Mouse (Mus musculus) intestine, postnatal 0 days (tissue): ENCODE measurements around the gene Rhod. TPM values are rescaled to one million over a fixed set of nuclear protein-coding genes. Genes with fewer than 3 reads are reported as not detected.

Experiments used
- ATAC-seq: fragments of 200-750 bp; cut with Nextera tagmentation; 2 replicates; pipeline ENCODE4 v1.8.0; 2017; ENCODE audit warnings: mild to moderate bottlenecking, moderate TSS enrichment, moderate library complexity
- H3K27ac ChIP-seq: fragments of 300-500 bp; sonication (generic); 2 replicates; pipeline ENCODE4 v1.5.1; 2014; ENCODE audit warnings: mild to moderate bottlenecking, low read depth, low read length, moderate library complexity
- H3K27me3 ChIP-seq: fragments of 300-500 bp; sonication (generic); replicated peaks from 2 replicates; pipeline ENCODE4 v1.6.1; 2014; ENCODE audit warnings: low read length, mixed read lengths; ENCODE audit not compliant: control insufficient read depth, insufficient read depth
- H3K36me3 ChIP-seq: fragments of 300-500 bp; sonication (generic); 2 replicates; pipeline ENCODE4 v1.6.1; 2014; ENCODE audit warnings: mild to moderate bottlenecking, moderate library complexity; ENCODE audit not compliant: control insufficient read depth, insufficient read depth
- H3K4me1 ChIP-seq: fragments of 300-500 bp; sonication (generic); replicated peaks from 2 replicates; pipeline ENCODE4 v1.6.1; 2014; ENCODE audit warnings: antibody characterized with exemption, low read length, mixed read lengths; ENCODE audit not compliant: control insufficient read depth, insufficient read depth
- H3K4me2 ChIP-seq: fragments of 300-500 bp; sonication (generic); replicated peaks from 2 replicates; pipeline ENCODE4 v1.6.1; 2014; ENCODE audit warnings: low read depth, mild to moderate bottlenecking, moderate library complexity
- H3K4me3 ChIP-seq: fragments of 300-500 bp; sonication (generic); 2 replicates; pipeline ENCODE4 v1.5.1; 2014; ENCODE audit warnings: low read depth, low read length
- H3K9ac ChIP-seq: fragments of 300-500 bp; sonication (generic); 2 replicates; pipeline ENCODE4 v1.6.1; 2014; ENCODE audit warnings: mild to moderate bottlenecking, low read depth, low read length
- H3K9me3 ChIP-seq: fragments of 300-500 bp; sonication (generic); 2 replicates; pipeline ENCODE4 v1.6.1; 2016; ENCODE audit warnings: mixed run types; ENCODE audit not compliant: control insufficient read depth
- CTCF ChIP-seq: sonication (generic); IDR thresholded peaks from 2 replicates; pipeline ENCODE4 v1.5.1; 2016; ENCODE audit warnings: low read depth, mild to moderate bottlenecking, control low read depth, antibody characterized with exemption, moderate library complexity
- WGBS: fragments of 180-500 bp; shearing (Covaris S2); extraction: QIAGEN DNeasy Blood & Tissue Kit; methylation state at CpG from one replicate; pipeline ENCODE4 v1.1.7; 2014; 5-methylcytosine and 5-hydroxymethylcytosine counted together
- polyA plus RNA-seq: library from polyadenylated mRNA; unstranded; fragments of >200 nt; fragmentation: Nextera tagmentation; extraction: Ambion mirVana; gene quantifications from 2 replicates; pipeline ENCODE4 v1.2.1, GENCODE M21; 2015

The Rhod gene
- polyA plus RNA-seq, 1 experiment from 2014 or later, result 60.3 TPM

DNA sequence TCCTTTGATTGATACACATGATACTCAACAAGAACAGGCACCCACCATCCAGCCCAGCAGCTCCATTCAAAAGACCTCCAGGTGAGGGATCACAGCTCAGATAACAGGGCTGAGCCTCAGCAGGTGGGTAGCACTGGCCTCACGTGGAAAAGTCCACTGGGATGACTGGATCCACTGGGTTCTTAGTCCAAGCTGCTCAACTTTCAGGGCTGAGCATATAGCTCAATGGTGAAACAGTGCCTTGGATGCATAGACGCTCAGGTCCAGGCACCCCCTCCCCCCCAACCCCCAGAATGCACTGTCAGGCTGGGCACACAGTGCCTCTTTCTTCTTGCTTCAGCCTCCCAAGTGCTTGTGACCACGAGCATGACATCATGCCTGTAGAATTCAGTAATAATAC, 16.2 kb downstream of the Rhod start:
- 74% methylated on average over 3 of the region's 3 CpGs for WGBS
- H3K36me3 ChIP-seq, result peaks cover 10% of the 10 kb centered on the region
- ATAC-seq, result no peak
- H3K4me2 ChIP-seq, result no peak overlapping the region
- no peak for TF ChIP-seq CTCF
- H3K9ac ChIP-seq, result no peak overlapping the region
- no peaks in the 10 kb centered on the region for H3K9me3 ChIP-seq
- no peak overlapping the region for H3K4me3 ChIP-seq
- H3K4me1 ChIP-seq, result no peaks in the 10 kb centered on the region
- H3K27ac ChIP-seq, result no peak overlapping the region
- no peaks in the 10 kb centered on the region for H3K27me3 ChIP-seq

DNA sequence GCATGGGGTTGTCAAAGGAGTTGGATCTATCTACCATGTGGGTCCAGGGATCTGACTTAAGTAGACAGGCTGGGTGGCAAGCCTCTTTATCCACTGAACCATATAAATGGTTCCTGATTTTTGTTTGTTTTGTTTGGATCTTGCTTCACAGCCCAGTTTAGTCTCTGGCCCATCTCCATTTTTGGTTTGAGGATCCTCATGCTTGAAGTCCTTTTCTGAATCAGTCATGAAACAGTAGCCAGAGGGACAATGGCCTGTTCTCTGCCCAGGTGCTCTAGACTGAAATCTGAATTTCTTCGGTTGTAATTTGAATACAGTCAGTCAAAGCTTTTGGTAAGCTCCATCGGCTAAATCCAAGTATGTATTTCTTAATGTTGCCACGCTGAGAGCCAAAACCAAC, 16.7 kb downstream of the Rhod start:
- H3K9ac ChIP-seq, result no peak overlapping the region
- no peak for ATAC-seq
- H3K4me3 ChIP-seq, result no peak overlapping the region

GRCm38 (mm10) chr19:4420153-4420910, 18.9 kb downstream of the Rhod start:
- Histone ChIP-seq H3K36me3 (peaks cover 8% of the 10 kb centered on the region), H3K27ac (no peak overlapping the region), H3K4me2 (no peak overlapping the region), H3K27me3 (no peaks in the 10 kb centered on the region), H3K4me3 (no peak overlapping the region), H3K9ac (no peak overlapping the region), H3K4me1 (0 out of 2 replicates have a peak, but pooled peaks cover 3% of the 10 kb centered on the region), H3K9me3 (no peaks in the 10 kb centered on the region)
- no peak for TF ChIP-seq CTCF
- 68% methylated on average over 8 of the region's 8 CpGs for WGBS
- no peak for ATAC-seq

More for the DNA sequence above, 16.7 kb downstream of the Rhod start:
- Histone ChIP-seq H3K27me3 (no peaks in the 10 kb centered on the region), H3K27ac (no peak overlapping the region), H3K9me3 (no peaks in the 10 kb centered on the region), H3K4me1 (0 out of 2 replicates have a peak, but pooled peaks cover 1% of the 10 kb centered on the region), H3K4me2 (no peak overlapping the region), H3K36me3 (peaks cover 10% of the 10 kb centered on the region)
- 95% methylated on average over 3 of the region's 3 CpGs for WGBS
- no peak for TF ChIP-seq CTCF

DNA sequence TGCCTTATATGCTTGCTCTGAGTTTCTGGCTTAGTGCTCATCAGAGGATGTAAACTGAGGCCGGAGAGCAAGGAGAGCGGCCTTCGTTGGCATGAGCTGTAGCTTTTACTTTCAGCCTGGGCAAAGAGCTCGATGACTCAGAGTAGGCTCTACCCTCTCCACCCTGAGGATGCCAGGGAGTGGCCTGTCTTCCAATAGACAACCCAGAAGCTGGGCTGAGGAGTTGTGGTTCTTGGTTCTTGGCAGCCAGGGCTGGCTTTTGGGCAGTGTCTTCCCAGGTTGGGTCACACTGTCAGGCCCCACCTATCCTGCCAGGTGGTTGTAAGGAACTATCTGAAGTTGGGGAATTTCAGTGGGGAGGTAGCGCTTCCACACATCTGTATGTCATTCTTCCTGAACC, 19.5 kb downstream of the Rhod start:
- Histone ChIP-seq H3K9me3 (no peaks in the 10 kb centered on the region), H3K4me1 (0 out of 2 replicates have a peak, but pooled peaks cover 3% of the 10 kb centered on the region), H3K27me3 (no peaks in the 10 kb centered on the region), H3K4me3 (no peak overlapping the region), H3K27ac (no peak overlapping the region), H3K9ac (no peak overlapping the region), H3K36me3 (peaks cover 7% of the 10 kb centered on the region), H3K4me2 (no peak overlapping the region)
- TF ChIP-seq CTCF, result no peak
- ATAC-seq, result no peak
- 86% methylated on average over 5 of the region's 5 CpGs for WGBS

GRCm38 (mm10) chr19:4417713-4418112, 21.5 kb downstream of the Rhod start:
- H3K36me3 ChIP-seq, result peaks cover 3% of the 10 kb centered on the region; the same call in 1 of the 2 replicates
- peak overlapping the region; percentile 15 for H3K27ac ChIP-seq
- no peaks in the 10 kb centered on the region for H3K27me3 ChIP-seq
- H3K4me3 ChIP-seq, result no peak overlapping the region
- no peaks in the 10 kb centered on the region for H3K9me3 ChIP-seq
- H3K9ac ChIP-seq, result no peak overlapping the region
- H3K4me2 ChIP-seq, result no peak overlapping the region
- ATAC-seq, result peak; percentile 44
- 0 out of 2 replicates have a peak, but pooled peaks cover 3% of the 10 kb centered on the region for H3K4me1 ChIP-seq
- no peak for TF ChIP-seq CTCF

DNA sequence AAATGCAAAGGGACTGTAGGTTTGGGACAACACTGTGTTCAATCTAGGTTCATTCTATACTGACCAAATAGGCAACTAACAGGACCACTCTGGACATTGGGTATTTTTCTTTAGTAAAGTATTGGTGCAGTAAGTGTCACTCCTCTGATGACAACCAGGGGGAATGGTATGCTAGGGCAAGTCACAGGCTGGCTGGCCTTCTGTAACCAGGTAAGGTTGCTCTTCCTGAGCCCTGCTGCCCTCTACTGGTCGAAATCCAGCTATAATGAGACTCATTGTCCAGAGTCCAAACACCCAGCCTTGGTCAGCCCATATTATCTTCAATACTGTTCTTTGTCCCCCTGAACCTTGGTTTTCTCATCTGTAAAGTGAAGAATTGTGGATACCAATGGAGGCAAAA, 22.0 kb downstream of the Rhod start:
- no peak overlapping the region for H3K4me2 ChIP-seq
- H3K4me1 ChIP-seq, result 0 out of 2 replicates have a peak, but pooled peaks cover 3% of the 10 kb centered on the region
- no peak overlapping the region for H3K4me3 ChIP-seq
- 3% methylated on average over 1 of the region's 1 CpGs for WGBS
- TF ChIP-seq CTCF, result peak; percentile 93
- H3K27me3 ChIP-seq, result no peaks in the 10 kb centered on the region
- peaks cover 3% of the 10 kb centered on the region; the same call in 1 of the 2 replicates for H3K36me3 ChIP-seq
- ATAC-seq, result peak; percentile 88
- H3K27ac ChIP-seq, result peak overlapping the region; percentile 15
- no peaks in the 10 kb centered on the region for H3K9me3 ChIP-seq
- no peak overlapping the region for H3K9ac ChIP-seq
